Mouse (Mus musculus) heart, postnatal 14 days (tissue): ENCODE measurements at regions not wholly inside any gene's neighbourhood (a gene's known extent, or its start where the extent isn't known, plus 50 kb on each side); places are given as distances from the start of the nearest gene placed in this dataset.

Source experiments
- DNase-seq, 2 experiments: peaks; one replicate each; pipeline ENCODE4 v3.0.0; 2021 to 2022
- intact Hi-C: fragments of 180-260 bp; cut with DNase I; formaldehyde crosslinking; loops from one replicate; pipeline ENCODE4 v1.15.1; 2025

GRCm38 (mm10) chr3:149270459-149270858 lies 280.1 kb upstream of the Adgrl2 start:
- intact Hi-C loops = loop anchor here (5.0 to 10.0 kb wide), 2 partner anchors 77 to 276 kb away; partner anchors contain the start of gene Adgrl2
- no peak for DNase-seq

DNA sequence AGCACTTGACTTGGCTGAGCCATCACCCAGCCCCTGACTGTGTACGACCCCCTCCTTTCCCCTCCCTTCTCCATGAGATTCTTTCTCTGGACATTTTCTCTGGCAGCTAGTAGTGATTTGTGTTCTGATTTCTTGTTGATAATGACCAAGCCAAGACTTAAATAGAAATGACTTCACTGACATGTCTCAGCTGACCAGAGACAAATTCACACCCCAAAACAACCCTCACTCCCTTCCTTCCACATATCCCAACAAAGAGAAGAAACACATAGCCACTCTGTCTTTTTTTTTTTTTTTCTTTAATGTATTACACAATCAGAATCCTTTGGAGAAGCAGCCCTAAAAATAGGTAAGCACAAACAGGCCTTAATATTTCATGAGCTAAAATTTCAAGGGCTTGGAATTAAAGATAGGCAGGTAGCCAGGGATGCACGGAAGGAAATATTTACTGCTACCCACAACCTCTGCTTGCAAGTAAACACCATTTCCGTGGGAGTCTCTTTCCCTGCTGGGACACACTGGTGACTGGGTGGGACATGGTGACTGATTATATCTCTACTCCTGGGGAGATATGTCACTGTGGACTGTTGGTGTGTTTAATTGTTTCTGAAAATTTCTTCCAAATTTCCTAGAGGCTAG lies 272.1 kb upstream of the Adgrl2 start:
- DNase-seq = no peak
- intact Hi-C loops = no loop called here

GRCm38 (mm10) chr3:149261764-149262163 lies 271.4 kb upstream of the Adgrl2 start:
- DNase-seq = no peak
- intact Hi-C loops = no loop called here

- intact Hi-C loops = no loop called here
- no peak for DNase-seq
These were observed 268.5 kb upstream of the Adgrl2 start for GRCm38 (mm10) chr3:149258826-149259225.

- intact Hi-C loops = no loop called here
- no peak for DNase-seq
These were observed 266.5 kb upstream of the Adgrl2 start for GRCm38 (mm10) chr3:149256891-149257290.

GRCm38 (mm10) chr3:149253080-149253479 lies 262.7 kb upstream of the Adgrl2 start:
- intact Hi-C loops = no loop called here
- DNase-seq = no peak

- intact Hi-C loops = no loop called here
- DNase-seq = no peak
These were observed 261.8 kb upstream of the Adgrl2 start for GRCm38 (mm10) chr3:149252144-149252543.

- intact Hi-C loops = no loop called here
- no peak for DNase-seq
These were observed 257.3 kb upstream of the Adgrl2 start for GRCm38 (mm10) chr3:149247626-149247987.

GRCm38 (mm10) chr3:149246935-149247625 lies 256.7 kb upstream of the Adgrl2 start:
- intact Hi-C loops = no loop called here
- DNase-seq = no peak

DNA sequence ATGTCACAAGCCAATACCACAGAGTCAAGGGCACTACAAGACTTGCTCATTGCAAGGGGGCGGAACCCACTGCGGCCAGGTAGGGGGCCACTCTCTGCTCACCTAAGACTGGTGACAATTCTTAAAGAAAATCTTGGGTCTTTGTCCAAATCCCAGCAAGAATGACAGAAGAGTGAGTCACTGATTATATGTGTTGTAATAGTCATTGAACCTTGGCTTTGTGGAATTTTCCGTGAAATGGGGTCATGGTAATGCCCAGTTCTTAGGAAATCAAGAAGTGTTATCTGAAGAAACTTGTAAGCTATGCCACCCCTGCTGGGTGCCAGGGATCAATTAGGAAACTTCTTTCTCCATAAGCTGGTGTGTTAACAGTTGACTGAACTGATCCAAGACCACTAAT lies 249.3 kb upstream of the Adgrl2 start:
- no peak for DNase-seq
- intact Hi-C loops = no loop called here

- intact Hi-C loops = no loop called here
These were observed 247.7 kb upstream of the Adgrl2 start for GRCm38 (mm10) chr3:149238076-149238475.

GRCm38 (mm10) chr3:149235183-149235582 lies 244.8 kb upstream of the Adgrl2 start:
- intact Hi-C loops = no loop called here
- DNase-seq = no peak

More at GRCm38 (mm10) chr3:149238076-149238475, 247.7 kb upstream of the Adgrl2 start:
- no peak for DNase-seq

DNA sequence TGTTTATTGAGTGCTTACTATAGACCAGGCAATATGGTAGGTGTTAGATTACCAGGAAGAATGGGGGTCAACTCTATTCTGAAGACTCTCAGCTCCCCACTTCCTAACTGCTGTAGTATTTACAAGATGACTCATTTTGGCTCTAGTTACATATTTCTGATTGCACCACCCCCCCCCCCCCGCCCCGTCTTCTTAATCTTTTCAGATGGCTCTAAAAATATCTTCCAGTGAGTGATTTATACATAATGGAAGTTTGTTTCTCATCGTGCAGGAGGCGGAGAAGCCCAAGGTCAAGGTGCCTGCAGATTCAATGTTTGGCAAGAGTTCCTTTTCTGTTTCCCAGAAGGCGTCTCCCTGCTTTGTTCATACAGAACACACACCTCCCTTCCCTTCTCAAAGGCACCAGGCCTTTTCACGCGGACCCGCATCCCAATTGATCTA lies 243.4 kb upstream of the Adgrl2 start:
- intact Hi-C loops = loop anchor here (5.0 kb wide), 1 partner anchor 121 kb away; no protein-coding TSS in a partner anchor
- DNase-seq = no peak

DNA sequence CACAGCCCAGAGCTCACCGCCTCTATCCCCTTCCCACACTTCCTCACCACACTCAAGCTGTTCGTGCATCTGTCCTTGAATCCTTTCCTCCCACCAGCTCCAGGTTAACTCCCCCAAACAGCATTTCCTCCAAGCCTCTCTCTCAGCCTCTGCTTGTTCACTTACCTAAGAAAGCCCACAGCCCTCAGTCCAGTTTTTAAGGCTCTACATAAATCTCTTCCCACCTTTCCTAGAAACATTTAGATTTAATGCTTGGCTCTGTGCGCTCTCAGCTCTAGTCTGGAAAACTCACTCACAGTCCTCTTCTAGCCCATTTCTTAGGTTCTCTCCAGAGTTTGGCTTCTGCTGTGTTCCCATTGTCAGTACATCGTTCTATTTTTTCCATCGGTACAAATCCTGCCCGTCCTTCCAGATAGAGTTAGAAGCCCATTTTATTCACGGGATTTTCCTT lies 242.9 kb upstream of the Adgrl2 start:
- intact Hi-C loops = loop anchor here (5.0 kb wide), 1 partner anchor 121 kb away; no protein-coding TSS in a partner anchor
- DNase-seq = no peak

DNA sequence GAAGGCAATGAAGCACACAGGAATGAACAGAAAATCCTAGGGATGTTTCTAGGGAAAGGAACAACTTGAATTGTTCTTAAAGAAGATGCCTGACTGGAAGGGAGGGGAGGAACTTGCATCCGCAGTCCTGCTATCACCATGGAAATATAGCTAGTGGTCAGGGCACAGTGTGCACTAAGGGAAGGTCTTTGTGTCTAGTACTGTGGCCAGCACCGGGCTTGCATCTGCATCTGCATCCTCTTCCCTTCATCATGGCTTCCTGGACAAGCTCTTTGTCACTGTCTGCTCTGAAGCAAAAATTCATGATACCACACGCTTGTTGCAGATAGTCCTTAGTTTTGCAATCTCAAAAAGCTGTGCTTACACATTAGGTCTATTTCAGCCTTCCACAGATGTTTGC lies 241.0 kb upstream of the Adgrl2 start:
- intact Hi-C loops = loop anchor here (5.0 kb wide), 1 partner anchor 119 kb away; no protein-coding TSS in a partner anchor
- DNase-seq = no peak

- intact Hi-C loops = loop anchor here (10.0 kb wide), 2 partner anchors 233 to 333 kb away; partner anchors contain the start of gene Adgrl2
- DNase-seq = no peak
These were observed 237.2 kb upstream of the Adgrl2 start for GRCm38 (mm10) chr3:149227556-149227955.

GRCm38 (mm10) chr3:149226723-149227122 lies 236.4 kb upstream of the Adgrl2 start:
- intact Hi-C loops = loop anchor here (10.0 kb wide), 2 partner anchors 232 to 332 kb away; partner anchors contain the start of gene Adgrl2
- DNase-seq = no peak

DNA sequence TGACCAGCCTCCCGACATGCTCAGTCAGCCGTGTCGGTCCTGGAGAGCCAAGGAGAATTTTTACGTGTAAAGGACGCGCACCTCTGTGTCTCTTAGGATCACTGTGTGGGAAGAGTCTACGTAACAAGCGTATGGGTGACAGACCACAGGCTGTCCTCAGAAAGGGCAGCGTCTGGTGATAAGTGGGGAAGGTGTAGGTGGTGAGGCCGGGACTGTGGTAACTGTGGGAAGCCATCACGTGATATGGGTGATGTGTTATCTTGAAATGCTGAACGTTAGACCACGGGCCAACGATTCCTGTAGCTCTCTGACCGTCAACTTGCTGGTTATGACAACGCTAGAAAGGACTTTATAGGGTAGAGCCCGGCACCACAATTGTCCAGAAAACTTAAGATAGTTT lies 235.3 kb upstream of the Adgrl2 start:
- DNase-seq = no peak
- intact Hi-C loops = loop anchor here (10.0 kb wide), 2 partner anchors 231 to 331 kb away; partner anchors contain the start of gene Adgrl2

DNA sequence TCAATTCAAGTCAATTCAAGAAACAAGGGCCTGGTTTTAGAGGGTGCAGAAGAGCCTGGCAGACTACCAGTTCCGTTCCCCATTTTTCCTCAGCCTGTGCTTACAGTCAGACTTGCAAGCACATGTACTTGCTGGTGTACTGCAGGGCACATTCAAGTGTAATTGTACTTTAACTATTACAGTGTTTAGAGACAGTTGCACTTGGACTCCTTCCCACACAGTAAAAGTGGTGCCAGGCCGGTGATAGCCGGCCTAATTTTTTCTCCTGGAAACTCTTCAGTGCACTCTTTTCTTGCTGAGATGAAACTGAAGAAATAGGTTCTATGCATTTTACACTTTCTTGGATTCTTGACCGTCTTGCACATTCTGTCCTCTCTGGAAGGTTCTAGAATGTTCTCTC lies 233.9 kb upstream of the Adgrl2 start:
- intact Hi-C loops = loop anchor here (10.0 kb wide), 2 partner anchors 229 to 329 kb away; partner anchors contain the start of gene Adgrl2
- DNase-seq = no peak

DNA sequence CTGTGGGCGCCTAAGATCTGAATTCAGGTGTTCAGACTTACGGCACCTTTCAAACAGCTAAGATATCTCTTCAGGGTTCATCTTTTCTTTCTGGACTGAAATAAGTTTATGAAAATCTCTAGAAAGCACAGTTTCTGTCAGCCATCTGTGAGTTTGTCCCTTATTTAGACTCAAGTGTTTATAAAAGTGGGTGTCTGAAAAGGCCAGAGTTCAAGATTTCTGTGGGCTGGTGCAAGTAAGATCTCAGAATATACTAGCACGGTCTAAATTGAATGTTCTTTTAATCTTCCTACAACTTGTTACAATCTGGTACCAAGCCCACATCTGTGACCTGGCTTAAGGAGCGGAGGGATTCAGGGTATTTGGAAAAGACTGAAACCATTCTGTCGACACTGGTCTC lies 233.4 kb upstream of the Adgrl2 start:
- intact Hi-C loops = loop anchor here (10.0 kb wide), 2 partner anchors 229 to 329 kb away; partner anchors contain the start of gene Adgrl2
- DNase-seq = no peak

GRCm38 (mm10) chr3:149220958-149221357 lies 230.6 kb upstream of the Adgrl2 start:
- intact Hi-C loops = loop anchor here (10.0 kb wide), 2 partner anchors 226 to 326 kb away; partner anchors contain the start of gene Adgrl2

More at GRCm38 (mm10) chr3:149220958-149221357, 230.6 kb upstream of the Adgrl2 start:
- no peak for DNase-seq
